Mouse (Mus musculus) embryonic facial prominence, embryonic 12.5 days (tissue): ENCODE data around the gene Slc23a2. TPM values are rescaled to one million over a fixed set of nuclear protein-coding genes. Genes with fewer than 3 reads are reported as not detected.

Experiments used
- ATAC-seq: fragments of 200-750 bp; cut with Nextera tagmentation; 2 replicates; pipeline ENCODE4 v1.8.0; 2017; ENCODE audit not compliant: insufficient number of reproducible peaks, insufficient read depth, low FRiP score, low TSS enrichment
- H3K27ac ChIP-seq: fragments of 300-500 bp; sonication (generic); 2 replicates; pipeline ENCODE4 v1.5.1; 2016; ENCODE audit warnings: mild to moderate bottlenecking
- H3K27me3 ChIP-seq: fragments of 300-500 bp; sonication (generic); 2 replicates; pipeline ENCODE4 v1.6.1; 2016; ENCODE audit warnings: mild to moderate bottlenecking, moderate library complexity
- H3K36me3 ChIP-seq: fragments of 300-500 bp; sonication (generic); 2 replicates; pipeline ENCODE4 v1.6.1; 2016; ENCODE audit warnings: mild to moderate bottlenecking
- H3K4me1 ChIP-seq: fragments of 300-500 bp; sonication (generic); 2 replicates; pipeline ENCODE4 v1.6.1; 2016
- H3K4me2 ChIP-seq: fragments of 300-500 bp; sonication (generic); replicated peaks from 2 replicates; pipeline ENCODE4 v1.6.1; 2016; ENCODE audit warnings: mild to moderate bottlenecking, moderate library complexity
- H3K4me3 ChIP-seq: fragments of 300-500 bp; sonication (generic); 2 replicates; pipeline ENCODE4 v1.5.1; 2016; ENCODE audit warnings: mild to moderate bottlenecking
- H3K9ac ChIP-seq: fragments of 300-500 bp; sonication (generic); 2 replicates; pipeline ENCODE4 v1.6.1; 2016; ENCODE audit warnings: mild to moderate bottlenecking, moderate library complexity
- H3K9me3 ChIP-seq: fragments of 300-500 bp; sonication (generic); 2 replicates; pipeline ENCODE4 v1.6.1; 2016; ENCODE audit warnings: mild to moderate bottlenecking, moderate library complexity
- WGBS: fragments of 180-500 bp; shearing (Covaris S2); methylation state at CpG from one replicate; pipeline ENCODE4 v1.1.7; 2016; 5-methylcytosine and 5-hydroxymethylcytosine counted together
- polyA plus RNA-seq: library from polyadenylated mRNA; unstranded; fragments of >200 nt; fragmentation: Nextera tagmentation; extraction: Ambion mirVana; gene quantifications from 2 replicates; pipeline ENCODE4 v1.2.1, GENCODE M21; 2016

Gene Slc23a2
- polyA plus RNA-seq, 1 experiment from 2014 or later, result 15.0 TPM

GRCm38 (mm10) chr2:132131266-132131665, 13.6 kb downstream of the Slc23a2 start:
- no peaks in the 10 kb centered on the region for H3K9me3 ChIP-seq
- H3K36me3 ChIP-seq, result no peaks in the 10 kb centered on the region
- 4% methylated on average over 9 of the region's 9 CpGs for WGBS
- peak overlapping the region; percentile 40 for H3K4me2 ChIP-seq
- H3K4me3 ChIP-seq, result 0 out of 2 replicates have a peak overlapping the region, but pooled peaks have one; percentile 13
- H3K4me1 ChIP-seq, result peaks cover 18% of the 10 kb centered on the region
- ATAC-seq, result 0 out of 2 replicates have a peak, but pooled peaks have one; percentile 15
- no peak overlapping the region for H3K9ac ChIP-seq
- H3K27me3 ChIP-seq, result no peaks in the 10 kb centered on the region
- no peak overlapping the region; the same call in 1 of the 2 replicates for H3K27ac ChIP-seq

DNA sequence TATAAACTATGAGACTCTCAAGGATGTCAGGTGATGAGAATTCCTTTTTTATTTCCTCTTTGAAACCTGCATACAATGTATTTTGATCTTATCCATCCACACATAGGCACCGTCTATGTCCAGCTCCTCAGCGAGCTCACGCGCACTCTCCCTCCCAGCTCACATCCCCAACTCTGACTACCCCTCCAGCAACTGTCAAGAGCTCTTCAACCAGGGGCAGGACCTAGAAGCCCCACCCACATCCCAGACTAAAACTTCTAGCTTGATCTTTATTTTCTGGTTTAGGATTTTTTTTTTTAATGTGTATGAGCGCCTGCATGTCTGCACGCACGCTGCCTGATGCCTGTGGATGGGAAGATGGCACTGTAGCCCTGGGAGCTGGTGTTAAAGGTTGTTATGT, 14.9 kb downstream of the Slc23a2 start:
- H3K4me3 ChIP-seq, result no peak overlapping the region
- H3K4me2 ChIP-seq, result no peak overlapping the region
- H3K9ac ChIP-seq, result no peak overlapping the region
- no peaks in the 10 kb centered on the region for H3K36me3 ChIP-seq
- 87% methylated on average over 7 of the region's 7 CpGs for WGBS
- peaks cover 18% of the 10 kb centered on the region for H3K4me1 ChIP-seq
- H3K27ac ChIP-seq, result no peak overlapping the region
- no peaks in the 10 kb centered on the region for H3K9me3 ChIP-seq
- ATAC-seq, result no peak
- no peaks in the 10 kb centered on the region for H3K27me3 ChIP-seq

GRCm38 (mm10) chr2:132129247-132129646, 15.7 kb downstream of the Slc23a2 start:
- no peaks in the 10 kb centered on the region for H3K9me3 ChIP-seq
- H3K4me1 ChIP-seq, result peaks cover 17% of the 10 kb centered on the region
- no peaks in the 10 kb centered on the region for H3K36me3 ChIP-seq
- no peaks in the 10 kb centered on the region for H3K27me3 ChIP-seq
- H3K9ac ChIP-seq, result no peak overlapping the region
- WGBS, result 89% methylated on average over 7 of the region's 7 CpGs
- no peak overlapping the region for H3K4me2 ChIP-seq
- H3K4me3 ChIP-seq, result no peak overlapping the region
- H3K27ac ChIP-seq, result no peak overlapping the region
- ATAC-seq, result no peak

DNA sequence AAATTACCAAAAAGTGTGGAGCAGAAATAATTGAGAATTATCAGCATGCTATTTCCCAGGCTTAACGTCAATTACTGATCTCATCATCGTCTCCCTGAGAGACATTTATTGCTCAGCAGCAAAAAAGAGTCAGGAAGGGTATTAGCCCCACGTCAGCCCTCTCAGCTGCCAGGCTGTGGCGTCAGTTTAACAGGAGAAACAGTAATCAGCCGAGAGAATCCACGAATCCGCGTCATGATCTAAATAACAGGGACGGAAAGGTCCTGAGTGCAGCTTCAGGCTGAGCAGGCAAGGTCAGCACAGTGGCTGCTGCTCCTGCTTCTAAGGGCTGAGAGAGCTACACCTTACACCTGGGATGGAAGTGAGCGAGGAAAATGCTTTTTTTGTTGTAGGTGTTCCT, 17.0 kb downstream of the Slc23a2 start:
- H3K4me1 ChIP-seq, result peaks cover 7% of the 10 kb centered on the region
- no peaks in the 10 kb centered on the region for H3K27me3 ChIP-seq
- no peaks in the 10 kb centered on the region for H3K9me3 ChIP-seq
- H3K36me3 ChIP-seq, result no peaks in the 10 kb centered on the region
- H3K27ac ChIP-seq, result no peak overlapping the region
- 62% methylated on average over 10 of the region's 10 CpGs for WGBS
- H3K9ac ChIP-seq, result no peak overlapping the region
- H3K4me2 ChIP-seq, result no peak overlapping the region
- H3K4me3 ChIP-seq, result no peak overlapping the region
- no peak for ATAC-seq

- Histone ChIP-seq H3K4me2 (no peak overlapping the region), H3K4me3 (no peak overlapping the region), H3K9me3 (no peaks in the 10 kb centered on the region), H3K36me3 (no peaks in the 10 kb centered on the region), H3K4me1 (peaks cover 3% of the 10 kb centered on the region), H3K9ac (no peak overlapping the region), H3K27ac (no peak overlapping the region), H3K27me3 (no peaks in the 10 kb centered on the region)
- 93% methylated on average over 1 of the region's 1 CpGs for WGBS
- ATAC-seq, result no peak
These were observed 18.6 kb downstream of the Slc23a2 start for GRCm38 (mm10) chr2:132126292-132126691.

GRCm38 (mm10) chr2:132123063-132123462, 21.8 kb downstream of the Slc23a2 start:
- no peaks in the 10 kb centered on the region for H3K27me3 ChIP-seq
- ATAC-seq, result no peak
- WGBS, result 81% methylated on average over 4 of the region's 4 CpGs

GRCm38 (mm10) chr2:132121050-132121449, 23.9 kb downstream of the Slc23a2 start:
- 89% methylated on average over 3 of the region's 3 CpGs for WGBS
- Histone ChIP-seq H3K4me1 (no peaks in the 10 kb centered on the region), H3K4me2 (no peak overlapping the region), H3K9me3 (no peaks in the 10 kb centered on the region), H3K27ac (no peak overlapping the region), H3K27me3 (no peaks in the 10 kb centered on the region), H3K36me3 (no peaks in the 10 kb centered on the region), H3K4me3 (no peak overlapping the region), H3K9ac (no peak overlapping the region)
- no peak for ATAC-seq

More at GRCm38 (mm10) chr2:132123063-132123462, 21.8 kb downstream of the Slc23a2 start:
- H3K9me3 ChIP-seq, result no peaks in the 10 kb centered on the region
- H3K36me3 ChIP-seq, result no peaks in the 10 kb centered on the region
- no peaks in the 10 kb centered on the region for H3K4me1 ChIP-seq
- H3K4me2 ChIP-seq, result no peak overlapping the region
- H3K9ac ChIP-seq, result no peak overlapping the region
- no peak overlapping the region for H3K4me3 ChIP-seq
- H3K27ac ChIP-seq, result no peak overlapping the region

DNA sequence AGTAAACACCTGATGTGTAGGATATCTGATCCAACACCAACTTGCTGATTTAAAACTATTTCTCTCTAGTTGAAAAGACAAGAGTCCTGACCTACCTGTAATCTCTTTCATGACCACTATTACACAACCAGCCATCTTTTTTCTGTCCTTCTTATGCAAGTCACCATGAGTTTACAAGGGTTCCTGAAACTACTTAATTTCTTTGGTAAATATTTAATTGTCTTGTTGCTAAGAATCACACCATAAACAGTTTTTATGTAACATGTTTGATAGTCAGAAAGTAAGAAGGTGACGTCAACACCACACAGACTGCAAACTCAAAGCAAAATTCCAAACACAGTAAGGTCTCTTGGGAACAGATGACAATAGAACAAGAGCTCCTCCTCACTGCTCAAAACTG, 26.3 kb downstream of the Slc23a2 start:
- Histone ChIP-seq H3K4me2 (no peak overlapping the region), H3K4me1 (peaks cover 7% of the 10 kb centered on the region), H3K27me3 (no peaks in the 10 kb centered on the region), H3K27ac (no peak overlapping the region), H3K9me3 (no peaks in the 10 kb centered on the region), H3K9ac (no peak overlapping the region), H3K36me3 (no peaks in the 10 kb centered on the region), H3K4me3 (no peak overlapping the region)
- no peak for ATAC-seq
- 87% methylated on average over 1 of the region's 1 CpGs for WGBS

GRCm38 (mm10) chr2:132115936-132116335, 29.0 kb downstream of the Slc23a2 start:
- no peak overlapping the region for H3K27ac ChIP-seq
- no peaks in the 10 kb centered on the region for H3K36me3 ChIP-seq
- 93% methylated on average over 5 of the region's 5 CpGs for WGBS
- no peak overlapping the region for H3K4me3 ChIP-seq
- H3K9me3 ChIP-seq, result no peaks in the 10 kb centered on the region
- H3K27me3 ChIP-seq, result no peaks in the 10 kb centered on the region
- ATAC-seq, result no peak
- H3K9ac ChIP-seq, result no peak overlapping the region
- no peak overlapping the region for H3K4me2 ChIP-seq
- H3K4me1 ChIP-seq, result peaks cover 7% of the 10 kb centered on the region

DNA sequence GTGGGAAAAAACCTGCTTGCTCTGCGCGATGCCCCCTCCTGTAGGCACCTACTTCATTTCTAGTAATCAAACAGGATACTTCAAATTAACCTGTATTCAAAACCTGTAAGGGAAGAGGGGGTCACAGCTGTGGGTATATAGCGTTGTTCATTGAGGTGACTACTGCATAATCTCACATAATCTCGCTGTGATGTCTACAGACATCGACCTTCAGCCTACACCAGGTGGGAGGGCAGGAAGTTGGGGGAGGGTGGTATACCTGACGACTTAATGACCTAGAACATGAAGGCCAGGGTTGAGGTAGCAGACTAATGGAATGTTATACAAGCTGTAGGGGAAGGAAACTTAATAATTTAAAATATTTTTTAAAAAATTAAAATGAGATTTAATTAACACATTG, 29.6 kb downstream of the Slc23a2 start:
- no peak overlapping the region for H3K9ac ChIP-seq
- no peaks in the 10 kb centered on the region for H3K27me3 ChIP-seq
- H3K27ac ChIP-seq, result no peak overlapping the region
- 63% methylated on average over 6 of the region's 6 CpGs for WGBS
- no peaks in the 10 kb centered on the region for H3K9me3 ChIP-seq
- no peak for ATAC-seq
- H3K36me3 ChIP-seq, result no peaks in the 10 kb centered on the region
- no peak overlapping the region for H3K4me2 ChIP-seq
- H3K4me1 ChIP-seq, result peaks cover 7% of the 10 kb centered on the region
- no peak overlapping the region for H3K4me3 ChIP-seq

DNA sequence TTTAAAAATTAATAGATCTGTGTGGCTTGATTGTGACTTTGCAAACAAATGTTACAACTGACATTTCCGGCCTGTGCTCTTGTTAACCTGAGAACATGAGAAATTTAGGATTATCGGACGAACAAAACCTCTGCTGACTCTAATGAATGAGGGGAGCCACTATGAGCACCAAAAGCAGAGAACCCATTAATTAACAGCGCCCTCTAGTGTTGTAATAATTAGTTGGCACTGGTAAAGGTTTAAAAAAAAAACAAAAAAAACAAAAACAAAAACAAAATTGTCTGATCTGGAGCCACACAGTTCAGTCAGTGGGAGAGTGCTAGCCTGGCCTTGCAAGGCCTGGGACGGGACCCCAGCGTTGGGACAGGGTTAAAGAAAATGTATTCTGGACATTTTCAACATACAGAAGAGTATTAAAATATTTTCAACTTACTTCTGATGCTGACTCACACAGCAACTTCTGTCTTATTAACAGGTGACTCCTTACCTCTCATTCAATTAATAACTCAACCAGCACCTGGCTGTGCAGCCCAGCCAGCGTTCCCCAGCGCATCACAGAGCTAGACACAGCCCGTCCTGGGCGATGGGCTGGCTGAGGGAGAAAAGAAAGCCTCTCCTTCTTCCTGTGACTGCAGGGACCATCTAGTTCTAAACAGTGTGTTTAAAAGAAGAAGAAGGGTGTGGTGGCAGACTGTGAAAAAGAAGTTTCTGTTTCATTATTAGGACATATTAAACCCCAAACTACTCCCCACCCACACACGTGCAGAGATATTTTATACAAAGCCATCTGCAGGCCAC, 30.7 kb downstream of the Slc23a2 start:
- no peak overlapping the region for H3K9ac ChIP-seq
- H3K27me3 ChIP-seq, result no peaks in the 10 kb centered on the region
- H3K4me1 ChIP-seq, result peaks cover 7% of the 10 kb centered on the region
- no peaks in the 10 kb centered on the region for H3K9me3 ChIP-seq
- H3K36me3 ChIP-seq, result no peaks in the 10 kb centered on the region
- H3K4me2 ChIP-seq, result no peak overlapping the region
- H3K4me3 ChIP-seq, result no peak overlapping the region
- 54% methylated on average over 11 of the region's 11 CpGs for WGBS
- ATAC-seq, result no peak
- H3K27ac ChIP-seq, result no peak overlapping the region

DNA sequence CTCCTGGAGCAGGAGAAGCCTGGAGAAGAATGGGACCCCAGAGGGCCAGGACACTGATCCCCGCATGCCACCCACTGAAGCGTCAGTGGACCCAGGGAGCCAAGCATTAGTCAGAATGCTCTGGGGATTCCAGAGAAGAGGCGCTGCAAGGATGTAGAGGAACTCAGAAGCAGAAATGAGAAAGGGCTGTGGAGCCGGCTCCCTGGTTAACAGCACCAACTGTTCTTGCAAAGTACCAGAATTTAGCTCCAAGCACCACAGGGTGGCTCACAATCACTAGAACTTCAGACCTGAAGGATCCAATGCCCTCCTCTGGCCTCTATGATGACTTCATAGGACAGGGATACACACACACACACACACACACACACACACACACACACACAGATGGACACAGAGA, 32.6 kb downstream of the Slc23a2 start:
- ATAC-seq, result no peak
- Histone ChIP-seq H3K4me2 (no peak overlapping the region), H3K36me3 (no peaks in the 10 kb centered on the region), H3K9me3 (no peaks in the 10 kb centered on the region), H3K9ac (no peak overlapping the region), H3K4me1 (peaks cover 7% of the 10 kb centered on the region), H3K27ac (no peak overlapping the region), H3K4me3 (no peak overlapping the region), H3K27me3 (no peaks in the 10 kb centered on the region)
- 83% methylated on average over 4 of the region's 4 CpGs for WGBS
